Mouse (Mus musculus): ENCODE data around the gene Prtn3. TPM values are rescaled to one million over a fixed set of nuclear protein-coding genes. Genes with fewer than 3 reads are reported as not detected.

Prtn3 gene
- polyA plus RNA-seq, 1 experiment: 1.8 TPM

Other genes starting within 250 kb of the Prtn3 start
- gene Shc2, start 236.6 kb upstream of the Prtn3 start, polyA plus RNA-seq (2012; rRNA removed): 1.4 and 1.9 TPM in 2 replicates
- 0.06 TPM in 1 of 2 replicates, not detected in the other for gene Odf3l2, start 228.7 kb upstream of the Prtn3 start, polyA plus RNA-seq (2012; rRNA removed)
- 13.9 and 17.1 TPM in 2 replicates for gene Madcam1, start 209.9 kb upstream of the Prtn3 start, polyA plus RNA-seq (2012; rRNA removed)
- 43.3 and 49.2 TPM in 2 replicates for gene Tpgs1, start 205.1 kb upstream of the Prtn3 start, polyA plus RNA-seq (2012; rRNA removed)
- gene Cdc34, start 192.3 kb upstream of the Prtn3 start, polyA plus RNA-seq (2012; rRNA removed): 178 and 188 TPM in 2 replicates
- 0.73 and 0.88 TPM in 2 replicates for gene Gzmm, start 185.5 kb upstream of the Prtn3 start, polyA plus RNA-seq (2012; rRNA removed)
- gene Bsg, start 170.0 kb upstream of the Prtn3 start, polyA plus RNA-seq (2012; rRNA removed): 808 and 1,022 TPM in 2 replicates
- 4.0 and 5.2 TPM in 2 replicates for gene Hcn2, start 157.8 kb upstream of the Prtn3 start, polyA plus RNA-seq (2012; rRNA removed)
- gene Polrmt, start 127.9 kb upstream of the Prtn3 start, polyA plus RNA-seq (2012; rRNA removed): 57.5 and 63.7 TPM in 2 replicates
- gene Fgf22, start 119.4 kb upstream of the Prtn3 start, polyA plus RNA-seq (2012; rRNA removed): not detected in 2 replicates
- 119 and 129 TPM in 2 replicates for gene Rnf126, start 107.5 kb upstream of the Prtn3 start, polyA plus RNA-seq (2012; rRNA removed)
- 12.9 and 13.6 TPM in 2 replicates for gene Fstl3, start 97.2 kb upstream of the Prtn3 start, polyA plus RNA-seq (2012; rRNA removed)
- gene Prss57, start 83.5 kb upstream of the Prtn3 start, polyA plus RNA-seq (2012; rRNA removed): 0.29 and 0.48 TPM in 2 replicates
- 15.4 and 17.6 TPM in 2 replicates for gene Palm, start 80.9 kb upstream of the Prtn3 start, polyA plus RNA-seq (2012; rRNA removed)
- gene Misp, start 53.5 kb upstream of the Prtn3 start, polyA plus RNA-seq (2012; rRNA removed): 299 and 402 TPM in 2 replicates
- gene Ptbp1, start 20.0 kb upstream of the Prtn3 start, polyA plus RNA-seq (2012; rRNA removed): 255 and 340 TPM in 2 replicates
- gene Plppr3, start 158 bp downstream of the Prtn3 start, polyA plus RNA-seq (2012; rRNA removed): 3.4 and 4.6 TPM in 2 replicates
- gene Elane, start 11.8 kb downstream of the Prtn3 start, polyA plus RNA-seq (2012; rRNA removed): not detected in 2 replicates
- gene Cfd, start 16.4 kb downstream of the Prtn3 start, polyA plus RNA-seq (2012; rRNA removed): 166 and 209 TPM in 2 replicates
- gene Med16, start 34.4 kb downstream of the Prtn3 start, polyA plus RNA-seq (2012; rRNA removed): 28.6 and 36.5 TPM in 2 replicates
- not detected in 2 replicates for gene Gm26602, start 36.4 kb downstream of the Prtn3 start, polyA plus RNA-seq (2012; rRNA removed)
- gene Kiss1r, start 42.5 kb downstream of the Prtn3 start, polyA plus RNA-seq (2012; rRNA removed): 1.9 and 3.0 TPM in 2 replicates
- 92.4 and 94.6 TPM in 2 replicates for gene R3hdm4, start 46.7 kb downstream of the Prtn3 start, polyA plus RNA-seq (2012; rRNA removed)
- gene Arid3a, start 52.6 kb downstream of the Prtn3 start, polyA plus RNA-seq (2012; rRNA removed): 3.6 and 9.1 TPM in 2 replicates
- gene Wdr18, start 85.7 kb downstream of the Prtn3 start, polyA plus RNA-seq (2012; rRNA removed): 29.6 and 40.8 TPM in 2 replicates
- not detected in 2 replicates for gene Grin3b, start 96.2 kb downstream of the Prtn3 start, polyA plus RNA-seq (2012; rRNA removed)
- 194 and 223 TPM in 2 replicates for gene Tmem259, start 109.9 kb downstream of the Prtn3 start, polyA plus RNA-seq (2012; rRNA removed)
- 49.1 and 56.1 TPM in 2 replicates for gene Cnn2, start 114.1 kb downstream of the Prtn3 start, polyA plus RNA-seq (2012; rRNA removed)
- 17.3 and 24.5 TPM in 2 replicates for gene Abca7, start 122.0 kb downstream of the Prtn3 start, polyA plus RNA-seq (2012; rRNA removed)
- gene Arhgap45, start 142.2 kb downstream of the Prtn3 start, polyA plus RNA-seq (2012; rRNA removed): 33.5 and 42.4 TPM in 2 replicates
- 146 and 172 TPM in 2 replicates for gene Polr2e, start 165.3 kb downstream of the Prtn3 start, polyA plus RNA-seq (2012; rRNA removed)
- gene Gpx4, start 172.7 kb downstream of the Prtn3 start, polyA plus RNA-seq (2012; rRNA removed): 282 and 473 TPM in 2 replicates
- 67.2 and 91.7 TPM in 2 replicates for gene Sbno2, start 231.1 kb downstream of the Prtn3 start, polyA plus RNA-seq (2012; rRNA removed)
- gene Stk11, start 241.3 kb downstream of the Prtn3 start, polyA plus RNA-seq (2012; rRNA removed): 112 and 115 TPM in 2 replicates